Comparison of ENCODE assay signal across 8 mouse cellular contexts in the genomic region with DNA sequence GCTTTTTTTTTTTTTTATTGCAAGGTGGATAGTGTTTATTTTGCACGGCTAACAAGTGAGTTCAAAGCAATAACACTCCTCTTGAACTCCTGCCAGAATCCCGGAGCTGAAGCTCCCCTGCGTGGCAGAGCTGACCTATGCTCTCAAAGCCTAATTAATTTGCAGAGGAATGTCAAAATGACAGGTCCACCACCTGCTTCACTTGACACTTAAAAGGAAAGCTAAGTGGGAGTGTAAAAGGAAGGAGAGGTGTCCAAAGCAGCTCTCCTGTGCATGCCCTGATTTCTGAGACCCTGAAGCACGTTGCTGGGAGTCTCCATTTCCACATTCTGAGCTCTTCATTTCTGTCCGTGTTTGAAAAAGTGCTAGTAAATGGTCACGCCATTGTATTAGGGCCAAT.
DNase-seq lines count a peak whose midpoint lies in the region; ATAC-seq and TF ChIP-seq lines count a peak whose summit lies in the region.

No protein-coding gene starts in this region.

- H3K9me3 ChIP-seq in forebrain, embryonic 12.5 days = no peaks in the 10 kb centered on the region
- no peaks in the 10 kb centered on the region for H3K9me3 ChIP-seq in midbrain, embryonic 14.5 days (ENCODE audit: control insufficient read depth, low read length)

- TF ChIP-seq POLR2A in liver, adult 2 months (IDR thresholded peaks at IDR 0.05; ENCODE audit: extremely low read depth, insufficient read depth, low read length) = no peak

- 8% methylated on average over 6 of the region's 6 CpGs for WGBS in liver, adult 2 months
- WGBS in forebrain, embryonic 12.5 days = 12% methylated on average over 6 of the region's 6 CpGs
- 4% methylated on average over 6 of the region's 6 CpGs for whole genome bisulfite sequencing in midbrain, embryonic 14.5 days

- H3K4me1 ChIP-seq in liver, adult 2 months (ENCODE audit: control insufficient read depth, insufficient read depth, low read length) = peaks cover 6% of the 10 kb centered on the region
- peaks cover 10% of the 10 kb centered on the region for H3K4me1 ChIP-seq in forebrain, embryonic 12.5 days
- H3K4me1 ChIP-seq in midbrain, embryonic 14.5 days (ENCODE audit: control insufficient read depth, insufficient read depth, low read length) = peaks cover 4% of the 10 kb centered on the region; the same call in 1 of the 2 replicates

- H3K27me3 ChIP-seq in liver, adult 2 months (ENCODE audit: control insufficient read depth, insufficient read depth, low read length) = peaks cover 7% of the 10 kb centered on the region; the same call in 1 of the 2 replicates
- H3K27me3 ChIP-seq in forebrain, embryonic 12.5 days = no peaks in the 10 kb centered on the region
- H3K27me3 ChIP-seq in midbrain, embryonic 14.5 days (ENCODE audit: control insufficient read depth, insufficient read depth, low read length) = no peaks in the 10 kb centered on the region

- no peak overlapping the region for H3K27ac ChIP-seq in liver, adult 2 months (replicated peaks; ENCODE audit: insufficient read depth, low read depth, low read length)
- H3K27ac ChIP-seq in forebrain, embryonic 12.5 days = no peak overlapping the region
- no peak overlapping the region for H3K27ac ChIP-seq in midbrain, embryonic 14.5 days (replicated peaks; ENCODE audit: low read depth, low read length)

- TF ChIP-seq CTCF in liver, adult 2 months (IDR thresholded peaks at IDR 0.05; ENCODE audit: low read depth, low read length) = no peak

- no peaks in the 10 kb centered on the region for H3K36me3 ChIP-seq in liver, adult 2 months (ENCODE audit: control insufficient read depth, insufficient read depth, low read length)
- H3K36me3 ChIP-seq in forebrain, embryonic 12.5 days (replicated peaks) = no peaks in the 10 kb centered on the region
- H3K36me3 ChIP-seq in midbrain, embryonic 14.5 days (ENCODE audit: control insufficient read depth, insufficient read depth, low read length) = no peaks in the 10 kb centered on the region

- peak overlapping the region; percentile 49 for H3K4me2 ChIP-seq in forebrain, embryonic 12.5 days
- H3K4me2 ChIP-seq in midbrain, embryonic 14.5 days (ENCODE audit: low read length) = peak overlapping the region; percentile 54

- no peak overlapping the region for H3K4me3 ChIP-seq in liver, adult 2 months (ENCODE audit: insufficient read depth, low read depth, low read length)
- peak overlapping the region; percentile 4; the same call in 1 of the 2 replicates for H3K4me3 ChIP-seq in forebrain, embryonic 12.5 days (replicated peaks)
- H3K4me3 ChIP-seq in midbrain, embryonic 14.5 days (replicated peaks; ENCODE audit: low read depth, low read length) = peak overlapping the region; percentile 29

- H3K9ac ChIP-seq in liver, adult 2 months (ENCODE audit: low read depth, low read length) = no peak overlapping the region
- H3K9ac ChIP-seq in forebrain, embryonic 12.5 days = no peak overlapping the region
- no peak overlapping the region; the same call in 1 of the 2 replicates for H3K9ac ChIP-seq in midbrain, embryonic 14.5 days (replicated peaks; ENCODE audit: low read length)

- H3K79me2 ChIP-seq in liver, adult 2 months (ENCODE audit: control insufficient read depth, insufficient read depth, low read length) = no peaks in the 10 kb centered on the region

- DNase-seq in liver, adult 2 months (ENCODE audit: extremely low read depth, low read depth, low spot score) = peak; percentile 52
- DNase-seq in liver = no peak
- peak; percentile 61 for DNase-seq in kidney, postnatal 10 days
- peak; percentile 65 for DNase-seq in midbrain, embryonic 14.5 days
- no peak for DNase-seq in B cell, adult 2 months
- DNase-seq in layer of hippocampus, adult 18-20 months (ENCODE audit: low spot score in 2 of 2) = no peak

- peak; percentile 50; the same call in 1 of the 2 replicates for ATAC-seq in forebrain, embryonic 12.5 days (ENCODE audit: low FRiP score)
- peak; percentile 38; the same call in 1 of the 2 replicates for ATAC-seq in midbrain, embryonic 14.5 days (ENCODE audit: low FRiP score, low TSS enrichment)
- ATAC-seq in monocyte, adult 5-6 weeks (replicated peaks; ENCODE audit: insufficient number of reproducible peaks, low FRiP score, low TSS enrichment, poor library complexity, severe bottlenecking) = no peak

Comparison
In these comparisons a context has a peak if more than half of its experiments do, and no peak if none do; other contexts are left out.
1. DNase-seq: peak in liver, adult 2 months (single experiment), kidney, postnatal 10 days (single experiment) and midbrain, embryonic 14.5 days (single experiment); none in liver (single experiment), B cell, adult 2 months (0 of 2) and layer of hippocampus, adult 18-20 months (0 of 2).